Comparison of ENCODE assay signal across 17 mouse cellular contexts in the genomic region with DNA sequence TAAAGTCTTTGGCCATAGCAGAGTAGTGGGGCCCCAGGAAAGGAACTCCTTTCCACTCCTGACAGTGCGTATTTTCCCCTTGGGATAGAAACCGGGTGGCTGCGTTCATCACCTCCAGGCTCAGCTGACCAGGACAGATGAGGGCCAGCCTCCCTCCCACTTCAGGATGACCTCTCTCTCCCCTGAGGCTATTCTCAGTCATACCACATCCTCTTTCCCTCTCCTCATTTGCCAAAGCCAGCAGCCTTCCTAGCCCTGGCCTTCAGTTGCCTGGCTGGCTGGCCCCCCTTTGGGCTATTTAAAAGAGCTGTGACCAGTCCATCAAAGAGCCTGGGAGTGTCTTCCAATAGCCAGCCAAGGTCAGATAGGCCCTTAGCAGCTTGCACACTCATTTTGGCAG. TPM values are rescaled to one million over a fixed set of nuclear protein-coding genes. Genes with fewer than 3 reads are reported as not detected.
DNase-seq lines count a peak whose midpoint lies in the region; ATAC-seq and TF ChIP-seq lines count a peak whose summit lies in the region.
"Had no signal": no experiment of that assay in that cellular context is flagged by ENCODE, and none has a peak within 500 bp of the region (broad histone marks: within the 10 kb centered on the region; RNA-seq: fewer than 3 reads in every experiment).

No protein-coding gene starts in this region.

- no peak overlapping the region for H3K27ac ChIP-seq in liver, postnatal 0 days (ENCODE audit: low read depth)
- H3K27ac ChIP-seq in liver, embryonic 12.5 days: no peak overlapping the region
- H3K27ac ChIP-seq: embryonic facial prominence, embryonic 12.5 days; forebrain, embryonic 12.5 days; heart, embryonic 13.5 days; midbrain, embryonic 15.5 days; neural tube, embryonic 13.5 days had no signal

- peak; percentile 38; the same call in 1 of the 2 replicates for ATAC-seq in liver, postnatal 0 days
- no peak for ATAC-seq in liver, embryonic 12.5 days
- ATAC-seq in granulocyte monocyte progenitor cell, adult 5-6 weeks (replicated peaks; ENCODE audit: poor library complexity, severe bottlenecking): peak; percentile 36
- peak; percentile 16; the same call in 1 of the 2 replicates for ATAC-seq in monocyte, adult 5-6 weeks (replicated peaks; ENCODE audit: insufficient number of reproducible peaks, low FRiP score, low TSS enrichment, poor library complexity, severe bottlenecking)
- ATAC-seq: midbrain, embryonic 15.5 days had no signal

- DNase-seq in gastrocnemius, adult 18-20 months (ENCODE audit: low spot score): peak; percentile 60
- DNase-seq in gastrocnemius, postnatal 4 days (ENCODE audit: low spot score in 2 of 2): no peak
- DNase-seq in liver, postnatal 0 days: no peak
- no peak for DNase-seq in right cerebral cortex, postnatal 14 days
- DNase-seq in kidney, adult 9 months: no peak
- DNase-seq: cerebellum, adult 8-10 months; left cerebral cortex, postnatal 4 days; lung, embryonic 14.5 days; right cerebral cortex, postnatal 4 days had no signal

- H3K27me3 ChIP-seq in liver, postnatal 0 days (ENCODE audit: insufficient read depth, low read length): no peaks in the 10 kb centered on the region
- H3K27me3 ChIP-seq in liver, embryonic 12.5 days (replicated peaks): no peaks in the 10 kb centered on the region
- H3K27me3 ChIP-seq: embryonic facial prominence, embryonic 12.5 days; forebrain, embryonic 12.5 days; heart, embryonic 13.5 days; midbrain, embryonic 15.5 days; neural tube, embryonic 13.5 days had no signal

- H3K4me1 ChIP-seq in liver, postnatal 0 days (ENCODE audit: insufficient read depth): peaks cover 5% of the 10 kb centered on the region; the same call in 1 of the 2 replicates
- no peaks in the 10 kb centered on the region for H3K4me1 ChIP-seq in liver, embryonic 12.5 days
- H3K4me1 ChIP-seq: embryonic facial prominence, embryonic 12.5 days; forebrain, embryonic 12.5 days; midbrain, embryonic 15.5 days; neural tube, embryonic 13.5 days had no signal

- 77% methylated on average over 3 of the region's 3 CpGs for WGBS in liver, postnatal 0 days (ENCODE audit: insufficient replicate concordance)
- 73% methylated on average over 3 of the region's 3 CpGs for WGBS in liver, embryonic 12.5 days (ENCODE audit: insufficient replicate concordance)

- no peak for TF ChIP-seq CTCF in liver, postnatal 0 days (IDR thresholded peaks at IDR 0.05; ENCODE audit: low read depth)

- H3K4me2 ChIP-seq in liver, postnatal 0 days (ENCODE audit: low read depth, low read length): no peak overlapping the region
- no peak overlapping the region for H3K4me2 ChIP-seq in liver, embryonic 12.5 days
- H3K4me2 ChIP-seq: embryonic facial prominence, embryonic 12.5 days; forebrain, embryonic 12.5 days; heart, embryonic 13.5 days; lung, embryonic 14.5 days; midbrain, embryonic 15.5 days; neural tube, embryonic 13.5 days had no signal

- no peak for TF ChIP-seq EP300 in liver, postnatal 0 days (IDR thresholded peaks at IDR 0.05; ENCODE audit: low read depth)

- H3K9me3 ChIP-seq in liver, postnatal 0 days (ENCODE audit: low read length): no peaks in the 10 kb centered on the region
- no peaks in the 10 kb centered on the region for H3K9me3 ChIP-seq in liver, embryonic 12.5 days (replicated peaks)
- H3K9me3 ChIP-seq: embryonic facial prominence, embryonic 12.5 days; forebrain, embryonic 12.5 days; heart, embryonic 13.5 days; midbrain, embryonic 15.5 days; neural tube, embryonic 13.5 days had no signal

- H3K4me3 ChIP-seq in liver, postnatal 0 days (ENCODE audit: low read depth, low read length): no peak overlapping the region
- H3K4me3 ChIP-seq in liver, embryonic 12.5 days: no peak overlapping the region
- H3K4me3 ChIP-seq: embryonic facial prominence, embryonic 12.5 days; forebrain, embryonic 12.5 days; heart, embryonic 13.5 days; midbrain, embryonic 15.5 days; neural tube, embryonic 13.5 days had no signal

- peaks cover 36% of the 10 kb centered on the region for H3K36me3 ChIP-seq in liver, postnatal 0 days (replicated peaks; ENCODE audit: insufficient read depth, low read length)
- H3K36me3 ChIP-seq in liver, embryonic 12.5 days: peaks cover 20% of the 10 kb centered on the region

- no peak overlapping the region for H3K9ac ChIP-seq in liver, postnatal 0 days (replicated peaks)
- H3K9ac ChIP-seq in liver, embryonic 12.5 days: no peak overlapping the region
- H3K9ac ChIP-seq: embryonic facial prominence, embryonic 12.5 days; forebrain, embryonic 12.5 days; heart, embryonic 13.5 days; lung, embryonic 14.5 days; midbrain, embryonic 15.5 days; neural tube, embryonic 13.5 days had no signal

RNA-seq across cellular contexts. Expression of gene Tom1, which starts 29.8 kb away (rescaled TPM):
- 10 to 100 TPM; 54.0 to 58.4 TPM for total RNA-seq in gastrocnemius, adult 18-20 months (2021)
- total RNA-seq in gastrocnemius, postnatal 4 days (2021): 10 to 100 TPM; 61.9 to 63.4 TPM
- 16.6 and 17.9 TPM in 2 replicates for polyA plus RNA-seq in liver, postnatal 0 days (2015; fragmentation: Nextera tagmentation; extraction: Ambion mirVana)
- polyA plus RNA-seq in liver, embryonic 12.5 days (2016; fragmentation: Nextera tagmentation; extraction: Ambion mirVana): 14.6 and 16.1 TPM in 2 replicates
- total RNA-seq in granulocyte monocyte progenitor cell, adult 5-6 weeks (2014; fragmentation: Nextera tagmentation): 30.1 and 40.2 TPM in 2 replicates
- total RNA-seq in granulocyte monocyte progenitor cell, adult 5-6 weeks (2017): 20.2 and 48.9 TPM in 2 replicates
- total RNA-seq in monocyte, adult 5-6 weeks (2017): 21.5 to 55.1 TPM (median 25.0 TPM) in 3 replicates

RNA-seq across cellular contexts. Expression of gene Hmox1, which starts 30.1 kb away (rescaled TPM):
- 1 to 10 TPM; 5.0 to 5.3 TPM for total RNA-seq in gastrocnemius, adult 18-20 months (2021)
- total RNA-seq in gastrocnemius, postnatal 4 days (2021): 10 to 100 TPM; 32.6 to 33.4 TPM
- 155 and 160 TPM in 2 replicates for polyA plus RNA-seq in liver, postnatal 0 days (2015; fragmentation: Nextera tagmentation; extraction: Ambion mirVana)
- 86.0 and 93.2 TPM in 2 replicates for polyA plus RNA-seq in liver, embryonic 12.5 days (2016; fragmentation: Nextera tagmentation; extraction: Ambion mirVana)
- 2.5 and 7.4 TPM in 2 replicates for total RNA-seq in granulocyte monocyte progenitor cell, adult 5-6 weeks (2014; fragmentation: Nextera tagmentation)
- total RNA-seq in granulocyte monocyte progenitor cell, adult 5-6 weeks (2017): 1.4 and 2.2 TPM in 2 replicates
- total RNA-seq in monocyte, adult 5-6 weeks (2017): 50.8 to 61.9 TPM (median 55.9 TPM) in 3 replicates

RNA-seq across cellular contexts. Expression of gene Mcm5, which starts 46.1 kb away (rescaled TPM):
- total RNA-seq in gastrocnemius, adult 18-20 months (2021): under 1 TPM; 0.66 to 0.87 TPM
- total RNA-seq in gastrocnemius, postnatal 4 days (2021): 10 to 100 TPM; 35.5 to 36.3 TPM
- polyA plus RNA-seq in liver, postnatal 0 days (2015; fragmentation: Nextera tagmentation; extraction: Ambion mirVana): 43.5 and 55.4 TPM in 2 replicates
- 242 and 258 TPM in 2 replicates for polyA plus RNA-seq in liver, embryonic 12.5 days (2016; fragmentation: Nextera tagmentation; extraction: Ambion mirVana)
- total RNA-seq in granulocyte monocyte progenitor cell, adult 5-6 weeks (2014; fragmentation: Nextera tagmentation): 200 and 228 TPM in 2 replicates
- 271 and 288 TPM in 2 replicates for total RNA-seq in granulocyte monocyte progenitor cell, adult 5-6 weeks (2017)
- total RNA-seq in monocyte, adult 5-6 weeks (2017): 28.1 to 55.4 TPM (median 30.7 TPM) in 3 replicates

Comparison
In these comparisons a context has a peak if more than half of its experiments do, and no peak if none do; other contexts are left out.
1. RNA of gene Mcm5, which starts 46.1 kb away (total RNA-seq): 200 to 288 TPM in granulocyte monocyte progenitor cell, adult 5-6 weeks, 35.5 to 36.3 TPM in gastrocnemius, postnatal 4 days and 28.1 to 55.4 TPM in monocyte, adult 5-6 weeks; 0.66 to 0.87 TPM in gastrocnemius, adult 18-20 months; every median in the first group is over 10 times any median in the second.